Mouse (Mus musculus): Measurements from ENCODE around the gene Zfp57. TPM values are rescaled to one million over a fixed set of nuclear protein-coding genes. Genes with fewer than 3 reads are reported as not detected.
A peak's percentile ranks its signal among the peaks of the same experiment; 100 is the strongest.

Zfp57 gene
- polyA plus RNA-seq, 1 experiment from 2014 or later: 43.4 TPM

GRCm38 (mm10) chr17:37028212-37028611 lies 27.2 kb downstream of the Zfp57 start:
- H3K9ac ChIP-seq (ENCODE audit: low read length): peak overlapping the region; percentile 52
- WGBS: 5% methylated on average over 10 of the region's 10 CpGs
- H3K4me3 ChIP-seq (ENCODE audit: control insufficient read depth in 1 of 2, insufficient read depth in 1 of 2, low read depth in 1 of 2, low read length in 2 of 2): peak overlapping the region; percentile 47 to 61
- ATAC-seq (ENCODE audit: insufficient number of reproducible peaks, insufficient read depth, low FRiP score, low read depth): peak; percentile 31; the same call in 1 of the 2 replicates
- H3K4me1 ChIP-seq (ENCODE audit: control insufficient read depth in 2 of 2, insufficient read depth in 2 of 2, low read length in 2 of 2): no peaks in the 10 kb centered on the region
- H3K9me3 ChIP-seq (ENCODE audit: control insufficient read depth, low read length): no peaks in the 10 kb centered on the region
- peak overlapping the region; percentile 66 for H3K4me2 ChIP-seq (ENCODE audit: low read length)
- no peaks in the 10 kb centered on the region for H3K27me3 ChIP-seq (ENCODE audit: control insufficient read depth, insufficient read depth, low read length)
- H3K27ac ChIP-seq (replicated peaks in 1 of 2; ENCODE audit: control insufficient read depth in 1 of 2, insufficient read depth in 1 of 2, low read depth in 2 of 2, low read length in 2 of 2): peak overlapping the region; percentile 85 to 88
- H3K36me3 ChIP-seq (ENCODE audit: control insufficient read depth, insufficient read depth, low read length): no peaks in the 10 kb centered on the region

DNA sequence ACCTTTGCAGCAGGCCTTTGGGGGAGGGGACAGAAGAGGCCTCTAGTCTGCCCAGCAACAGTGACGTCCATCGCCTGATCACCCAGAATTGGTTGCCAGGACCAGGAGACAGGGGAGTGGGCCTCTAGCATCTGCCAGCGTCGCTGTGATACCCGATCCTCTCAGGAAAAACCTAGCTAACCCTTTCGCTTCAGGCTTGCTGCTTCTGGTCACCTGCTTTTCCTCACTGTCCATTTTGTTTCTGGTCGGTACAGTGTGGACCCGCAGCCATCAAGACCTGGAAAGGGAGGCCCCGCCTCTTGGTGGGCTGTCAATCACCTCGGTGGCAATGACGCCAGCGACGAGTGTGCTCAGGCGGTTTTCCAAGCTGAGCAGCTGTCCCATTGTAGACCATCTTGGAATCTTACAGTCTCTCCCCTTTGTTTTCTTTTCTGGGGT lies 27.7 kb downstream of the Zfp57 start:
- peak; percentile 98 for ATAC-seq (ENCODE audit: insufficient number of reproducible peaks, insufficient read depth, low FRiP score, low read depth)
- Histone ChIP-seq H3K4me1 (ENCODE audit: control insufficient read depth in 2 of 2, insufficient read depth in 2 of 2, low read length in 2 of 2) (no peaks in the 10 kb centered on the region), H3K27me3 (ENCODE audit: control insufficient read depth, insufficient read depth, low read length) (no peaks in the 10 kb centered on the region), H3K36me3 (ENCODE audit: control insufficient read depth, insufficient read depth, low read length) (no peaks in the 10 kb centered on the region), H3K4me2 (ENCODE audit: low read length) (peak overlapping the region; percentile 66), H3K9me3 (ENCODE audit: control insufficient read depth, low read length) (no peaks in the 10 kb centered on the region), H3K4me3 (ENCODE audit: control insufficient read depth in 1 of 2, insufficient read depth in 1 of 2, low read depth in 1 of 2, low read length in 2 of 2) (peak overlapping the region; percentile 47 to 61), H3K9ac (ENCODE audit: low read length) (peak overlapping the region; percentile 52), H3K27ac (replicated peaks in 1 of 2; ENCODE audit: control insufficient read depth in 1 of 2, insufficient read depth in 1 of 2, low read depth in 2 of 2, low read length in 2 of 2) (peak overlapping the region; percentile 85 to 88)
- WGBS: 0% methylated on average over 14 of the region's 14 CpGs

DNA sequence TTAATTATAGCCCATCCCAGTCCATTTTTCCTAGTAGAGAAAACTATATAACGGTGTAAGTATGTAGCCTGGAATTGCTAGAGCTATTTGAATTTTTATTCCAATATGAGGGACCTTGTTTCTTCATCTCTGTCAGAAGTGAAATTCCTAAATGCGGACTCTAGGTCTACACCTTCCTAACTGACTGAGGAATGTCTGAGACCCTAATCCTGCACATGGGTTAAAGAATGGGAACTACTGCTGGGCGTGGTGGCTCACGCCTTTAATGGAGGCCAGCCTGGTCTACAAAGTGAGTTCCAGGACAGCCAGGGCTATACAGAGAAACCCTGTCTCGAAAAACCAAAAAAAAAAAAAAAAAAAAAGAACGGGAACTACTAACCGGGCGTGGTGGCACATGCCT lies 28.2 kb downstream of the Zfp57 start:
- Histone ChIP-seq H3K9me3 (ENCODE audit: control insufficient read depth, low read length) (no peaks in the 10 kb centered on the region), H3K4me3 (ENCODE audit: control insufficient read depth in 1 of 2, insufficient read depth in 1 of 2, low read depth in 1 of 2, low read length in 2 of 2) (peak overlapping the region in 1 of 2 experiments; percentile 47; a peak in 2 of 4 replicates), H3K27me3 (ENCODE audit: control insufficient read depth, insufficient read depth, low read length) (no peaks in the 10 kb centered on the region), H3K4me2 (ENCODE audit: low read length) (peak overlapping the region; percentile 66), H3K27ac (replicated peaks in 1 of 2; ENCODE audit: control insufficient read depth in 1 of 2, insufficient read depth in 1 of 2, low read depth in 2 of 2, low read length in 2 of 2) (peak overlapping the region; percentile 85 to 88; a peak in 2 of 4 replicates), H3K9ac (ENCODE audit: low read length) (peak overlapping the region; percentile 52; the same call in 1 of the 2 replicates), H3K4me1 (ENCODE audit: control insufficient read depth in 2 of 2, insufficient read depth in 2 of 2, low read length in 2 of 2) (no peaks in the 10 kb centered on the region), H3K36me3 (ENCODE audit: control insufficient read depth, insufficient read depth, low read length) (no peaks in the 10 kb centered on the region)
- no peak for ATAC-seq (ENCODE audit: insufficient number of reproducible peaks, insufficient read depth, low FRiP score, low read depth)
- 67% methylated on average over 7 of the region's 8 CpGs for WGBS

DNA sequence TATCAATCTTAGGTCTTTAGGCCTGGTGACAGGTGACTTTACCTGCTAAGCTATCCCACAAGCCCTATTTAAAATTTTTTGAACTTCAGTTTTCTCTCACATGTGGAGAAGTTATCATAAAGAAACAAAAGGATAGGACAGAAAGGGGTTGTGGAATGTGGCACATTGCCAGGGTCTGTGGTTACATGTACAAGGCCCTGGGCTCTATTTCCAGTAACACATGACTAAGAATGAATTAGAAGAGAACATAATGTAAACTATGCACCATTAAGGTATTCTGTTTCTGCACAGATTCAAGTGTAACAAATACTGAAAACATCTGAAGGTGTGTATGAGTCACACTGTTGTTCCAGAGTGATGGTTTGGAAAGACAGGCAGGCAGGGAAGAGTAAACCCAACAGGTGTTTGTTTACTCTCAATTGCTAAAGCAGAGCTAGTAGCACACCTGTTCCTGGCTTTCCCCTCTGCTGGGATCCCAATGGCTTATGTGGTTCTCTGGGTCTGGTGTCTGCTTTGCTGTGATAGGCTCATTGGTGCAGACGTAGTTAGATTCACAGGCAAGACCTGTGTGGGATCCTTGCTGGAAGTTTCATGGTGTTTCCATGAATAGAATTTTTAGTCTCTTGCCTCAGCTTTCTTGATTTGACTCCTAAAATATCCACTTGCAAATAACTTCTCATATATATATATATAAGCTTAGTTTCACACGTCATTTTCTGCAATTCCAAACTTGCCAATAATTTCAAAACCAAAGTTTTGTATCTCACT lies 38.3 kb downstream of the Zfp57 start:
- no peak for ATAC-seq (ENCODE audit: insufficient number of reproducible peaks, insufficient read depth, low FRiP score, low read depth)
- H3K4me2 ChIP-seq (ENCODE audit: low read length): no peak overlapping the region
- H3K4me1 ChIP-seq (ENCODE audit: control insufficient read depth in 2 of 2, insufficient read depth in 2 of 2, low read length in 2 of 2): no peaks in the 10 kb centered on the region
- WGBS: 58% methylated on average over 2 of the region's 2 CpGs
- H3K27me3 ChIP-seq (ENCODE audit: control insufficient read depth, insufficient read depth, low read length): no peaks in the 10 kb centered on the region
- no peaks in the 10 kb centered on the region for H3K9me3 ChIP-seq (ENCODE audit: control insufficient read depth, low read length)
- H3K9ac ChIP-seq (ENCODE audit: low read length): no peak overlapping the region
- H3K4me3 ChIP-seq (ENCODE audit: control insufficient read depth in 1 of 2, insufficient read depth in 1 of 2, low read depth in 1 of 2, low read length in 2 of 2): no peak overlapping the region
- H3K27ac ChIP-seq (replicated peaks in 1 of 2; ENCODE audit: control insufficient read depth in 1 of 2, insufficient read depth in 1 of 2, low read depth in 2 of 2, low read length in 2 of 2): no peak overlapping the region
- H3K36me3 ChIP-seq (ENCODE audit: control insufficient read depth, insufficient read depth, low read length): no peaks in the 10 kb centered on the region

GRCm38 (mm10) chr17:37044651-37045244 lies 43.8 kb downstream of the Zfp57 start:
- Histone ChIP-seq H3K36me3 (ENCODE audit: control insufficient read depth, insufficient read depth, low read length) (no peaks in the 10 kb centered on the region), H3K4me1 (ENCODE audit: control insufficient read depth in 2 of 2, insufficient read depth in 2 of 2, low read length in 2 of 2) (peaks cover 13 to 20% of the 10 kb centered on the region in 2 experiments), H3K4me3 (ENCODE audit: control insufficient read depth in 1 of 2, insufficient read depth in 1 of 2, low read depth in 1 of 2, low read length in 2 of 2) (no peak overlapping the region), H3K27me3 (ENCODE audit: control insufficient read depth, insufficient read depth, low read length) (0 out of 2 replicates have a peak, but pooled peaks cover 4% of the 10 kb centered on the region), H3K27ac (replicated peaks in 1 of 2; ENCODE audit: control insufficient read depth in 1 of 2, insufficient read depth in 1 of 2, low read depth in 2 of 2, low read length in 2 of 2) (no peak overlapping the region), H3K9ac (ENCODE audit: low read length) (no peak overlapping the region), H3K9me3 (ENCODE audit: control insufficient read depth, low read length) (no peaks in the 10 kb centered on the region), H3K4me2 (ENCODE audit: low read length) (no peak overlapping the region; the same call in 1 of the 2 replicates)
- ATAC-seq (ENCODE audit: insufficient number of reproducible peaks, insufficient read depth, low FRiP score, low read depth): no peak
- WGBS: 74% methylated on average over 7 of the region's 7 CpGs

DNA sequence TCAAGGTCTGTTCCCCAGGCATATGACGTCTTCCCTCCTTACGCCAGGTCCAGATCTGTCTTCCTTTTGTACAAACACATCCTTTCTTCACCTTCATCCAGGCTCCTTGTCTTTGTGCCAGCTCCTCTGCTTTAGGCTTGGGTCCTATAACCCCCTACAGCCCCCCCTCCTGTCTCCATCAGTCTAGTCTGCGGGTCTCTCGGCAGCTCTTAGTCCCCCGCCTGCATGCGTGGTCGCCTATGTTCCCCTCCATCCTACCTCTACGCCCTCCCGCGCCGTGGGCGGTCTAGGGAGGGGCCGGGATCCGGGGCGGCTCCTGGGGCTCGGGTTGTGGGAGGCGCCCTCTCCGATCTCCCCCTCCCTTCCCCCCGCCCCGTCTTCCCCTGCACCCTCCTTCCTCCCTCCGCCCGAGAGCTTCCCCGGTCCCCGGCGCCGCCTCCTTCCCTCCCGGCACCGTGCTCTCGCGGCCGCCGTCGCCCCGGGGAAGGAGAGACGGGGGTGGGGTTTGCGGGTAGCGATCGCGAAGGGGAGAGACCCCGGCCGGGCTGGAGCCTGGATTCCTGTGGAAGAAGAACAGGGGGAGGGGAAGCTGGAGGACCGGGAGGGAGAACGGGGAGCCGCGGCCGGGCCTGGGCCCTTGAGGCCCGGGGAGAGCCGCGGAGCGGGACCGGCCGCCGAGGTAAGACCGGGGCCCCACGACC lies 44.8 kb downstream of the Zfp57 start, which contains the start of gene Gabbr1:
TSS of gene Gabbr1 (plus strand) at position 356 of the 701 bp plus-strand sequence.
- Histone ChIP-seq H3K9me3 (ENCODE audit: control insufficient read depth, low read length) (no peaks in the 10 kb centered on the region), H3K4me1 (ENCODE audit: control insufficient read depth in 2 of 2, insufficient read depth in 2 of 2, low read length in 2 of 2) (peaks cover 18 to 22% of the 10 kb centered on the region in 2 experiments), H3K27me3 (ENCODE audit: control insufficient read depth, insufficient read depth, low read length) (0 out of 2 replicates have a peak, but pooled peaks cover 4% of the 10 kb centered on the region), H3K36me3 (ENCODE audit: control insufficient read depth, insufficient read depth, low read length) (no peaks in the 10 kb centered on the region), H3K4me3 (ENCODE audit: control insufficient read depth in 1 of 2, insufficient read depth in 1 of 2, low read depth in 1 of 2, low read length in 2 of 2) (peak within 1 kb of the TSS; percentile 79 to 88), H3K4me2 (ENCODE audit: low read length) (peak within 1 kb of the TSS; percentile 96), H3K9ac (ENCODE audit: low read length) (peak within 1 kb of the TSS; percentile 91), H3K27ac (replicated peaks in 1 of 2; ENCODE audit: control insufficient read depth in 1 of 2, insufficient read depth in 1 of 2, low read depth in 2 of 2, low read length in 2 of 2) (peak within 1 kb of the TSS in 1 of 2 experiments; percentile 68; a peak in 2 of 4 replicates)
- peak; percentile 81 for ATAC-seq (ENCODE audit: insufficient number of reproducible peaks, insufficient read depth, low FRiP score, low read depth)
- WGBS: under 1% methylated on average over 42 of the region's 55 CpGs
